Mouse (Mus musculus): ENCODE data around the gene Ap2a2. TPM values are rescaled to one million over a fixed set of nuclear protein-coding genes. Genes with fewer than 3 reads are reported as not detected.

The Ap2a2 gene
- total and polyA plus RNA-seq, 3 experiments = 28.5 to 58.3 (median 55.1) TPM

GRCm38 (mm10) chr7:141539556-141540311 lies 22.2 kb upstream of the Ap2a2 start, which contains the start of gene Chid1:
Gene Chid1, minus strand, starts transcription at chr7:141539857.
- under 1% methylated on average over 46 of the region's 46 CpGs for WGBS

GRCm38 (mm10) chr7:141540312-141541081 lies 21.5 kb upstream of the Ap2a2 start:
- Histone ChIP-seq H3K27ac (peak overlapping the region; percentile 69), H3K4me3 (peak overlapping the region; percentile 85), H3K36me3 (ENCODE audit: control insufficient read depth, insufficient read depth, low read length) (no peaks in the 10 kb centered on the region), H3K4me1 (ENCODE audit: control insufficient read depth, insufficient read depth, low read length) (peaks cover 10% of the 10 kb centered on the region), H3K9ac (ENCODE audit: low read depth, low read length) (peak overlapping the region; percentile 60), H3K79me2 (replicated peaks; ENCODE audit: control insufficient read depth, insufficient read depth, low read length) (no peaks in the 10 kb centered on the region), H3K27me3 (ENCODE audit: control insufficient read depth, insufficient read depth, low read length) (no peaks in the 10 kb centered on the region)
- intact Hi-C loops (cut with DNase I) = loop anchor here (1.0 kb wide), 1 partner anchor 21 kb away; no protein-coding TSS in a partner anchor
- peak; percentile 62 to 83 for DNase-seq
- WGBS = 41% methylated on average over 13 of the region's 13 CpGs
- TF ChIP-seq EP300 (IDR thresholded peaks at IDR 0.05; ENCODE audit: insufficient read depth, low read depth, low read length) = peak; percentile 63
- TF ChIP-seq POLR2A (IDR thresholded peaks at IDR 0.05; ENCODE audit: insufficient read depth, low read depth, low read length) = peak; percentile 45; the same call in 1 of the 2 replicates
- TF ChIP-seq CTCF (IDR thresholded peaks at IDR 0.05) = no peak

More at GRCm38 (mm10) chr7:141539556-141540311, 22.2 kb upstream of the Ap2a2 start, which contains the start of gene Chid1:
- peak within 1 kb of the TSS; percentile 86 for H3K27ac ChIP-seq
- H3K27me3 ChIP-seq (ENCODE audit: control insufficient read depth, insufficient read depth, low read length) = no peaks in the 10 kb centered on the region
- no peaks in the 10 kb centered on the region for H3K79me2 ChIP-seq (replicated peaks; ENCODE audit: control insufficient read depth, insufficient read depth, low read length)
- peak; percentile 99 for DNase-seq
- no peaks in the 10 kb centered on the region for H3K36me3 ChIP-seq (ENCODE audit: control insufficient read depth, insufficient read depth, low read length)
- peaks cover 10% of the 10 kb centered on the region for H3K4me1 ChIP-seq (ENCODE audit: control insufficient read depth, insufficient read depth, low read length)
- intact Hi-C loops (cut with DNase I) = loop anchor here (1.0 to 5.0 kb wide), 2 partner anchors 22 to 73 kb away; no protein-coding TSS in a partner anchor
- TF ChIP-seq EP300 (IDR thresholded peaks at IDR 0.05; ENCODE audit: insufficient read depth, low read depth, low read length) (peak; percentile 75), CTCF (IDR thresholded peaks at IDR 0.05) (no peak), POLR2A (IDR thresholded peaks at IDR 0.05; ENCODE audit: insufficient read depth, low read depth, low read length) (peak; percentile 99)
- H3K4me3 ChIP-seq = peak within 1 kb of the TSS; percentile 85
- H3K9ac ChIP-seq (ENCODE audit: low read depth, low read length) = peak within 1 kb of the TSS; percentile 83

- TF ChIP-seq CTCF (IDR thresholded peaks at IDR 0.05) (no peak), EP300 (IDR thresholded peaks at IDR 0.05; ENCODE audit: insufficient read depth, low read depth, low read length) (no peak), POLR2A (IDR thresholded peaks at IDR 0.05; ENCODE audit: insufficient read depth, low read depth, low read length) (no peak)
- 86% methylated on average over 4 of the region's 4 CpGs for WGBS
These were observed 20.3 kb upstream of the Ap2a2 start for GRCm38 (mm10) chr7:141541681-141542080.

GRCm38 (mm10) chr7:141542588-141542987 lies 19.4 kb upstream of the Ap2a2 start:
- Histone ChIP-seq H3K36me3 (ENCODE audit: control insufficient read depth, insufficient read depth, low read length) (no peaks in the 10 kb centered on the region), H3K27me3 (ENCODE audit: control insufficient read depth, insufficient read depth, low read length) (no peaks in the 10 kb centered on the region), H3K9ac (ENCODE audit: low read depth, low read length) (no peak overlapping the region), H3K4me3 (no peak overlapping the region), H3K4me1 (ENCODE audit: control insufficient read depth, insufficient read depth, low read length) (peaks cover 10% of the 10 kb centered on the region), H3K27ac (no peak overlapping the region), H3K79me2 (replicated peaks; ENCODE audit: control insufficient read depth, insufficient read depth, low read length) (no peaks in the 10 kb centered on the region)
- intact Hi-C loops (cut with DNase I) = no loop called here
- TF ChIP-seq POLR2A (IDR thresholded peaks at IDR 0.05; ENCODE audit: insufficient read depth, low read depth, low read length) (no peak), EP300 (IDR thresholded peaks at IDR 0.05; ENCODE audit: insufficient read depth, low read depth, low read length) (no peak), CTCF (IDR thresholded peaks at IDR 0.05) (no peak)
- no peak for DNase-seq
- WGBS = 86% methylated on average over 2 of the region's 2 CpGs

More at GRCm38 (mm10) chr7:141541681-141542080, 20.3 kb upstream of the Ap2a2 start:
- Histone ChIP-seq H3K4me1 (ENCODE audit: control insufficient read depth, insufficient read depth, low read length) (peaks cover 10% of the 10 kb centered on the region), H3K4me3 (no peak overlapping the region), H3K27ac (no peak overlapping the region), H3K79me2 (replicated peaks; ENCODE audit: control insufficient read depth, insufficient read depth, low read length) (no peaks in the 10 kb centered on the region), H3K27me3 (ENCODE audit: control insufficient read depth, insufficient read depth, low read length) (no peaks in the 10 kb centered on the region), H3K36me3 (ENCODE audit: control insufficient read depth, insufficient read depth, low read length) (no peaks in the 10 kb centered on the region), H3K9ac (ENCODE audit: low read depth, low read length) (no peak overlapping the region)
- intact Hi-C loops (cut with DNase I) = no loop called here
- DNase-seq = no peak

GRCm38 (mm10) chr7:141544654-141545053 lies 17.3 kb upstream of the Ap2a2 start:
- intact Hi-C loops (cut with DNase I) = no loop called here
- H3K36me3 ChIP-seq (ENCODE audit: control insufficient read depth, insufficient read depth, low read length) = no peaks in the 10 kb centered on the region
- H3K79me2 ChIP-seq (replicated peaks; ENCODE audit: control insufficient read depth, insufficient read depth, low read length) = no peaks in the 10 kb centered on the region
- H3K4me1 ChIP-seq (ENCODE audit: control insufficient read depth, insufficient read depth, low read length) = peaks cover 5% of the 10 kb centered on the region
- no peak for DNase-seq
- H3K9ac ChIP-seq (ENCODE audit: low read depth, low read length) = no peak overlapping the region
- 54% methylated on average over 4 of the region's 4 CpGs for WGBS
- no peak overlapping the region for H3K27ac ChIP-seq
- TF ChIP-seq CTCF (IDR thresholded peaks at IDR 0.05) (no peak), POLR2A (IDR thresholded peaks at IDR 0.05; ENCODE audit: insufficient read depth, low read depth, low read length) (no peak), EP300 (IDR thresholded peaks at IDR 0.05; ENCODE audit: insufficient read depth, low read depth, low read length) (no peak)
- no peaks in the 10 kb centered on the region for H3K27me3 ChIP-seq (ENCODE audit: control insufficient read depth, insufficient read depth, low read length)
- H3K4me3 ChIP-seq = no peak overlapping the region

Measured in heart, adult 2 months (tissue).